Mouse (Mus musculus) limb, embryonic 10.5 days (tissue): Measurements from ENCODE around the gene Cped1. TPM values are rescaled to one million over a fixed set of nuclear protein-coding genes. Genes with fewer than 3 reads are reported as not detected.
"Not testable (repeated sequence)": the region's sequence is repeated elsewhere in the genome, so short reads cannot be mapped to it uniquely, and the experiment has no call there.

Source experiments
- DNase-seq: peaks from one replicate; pipeline ENCODE4 v3.0.0-alpha.2; 2017; ENCODE audit warnings: low spot score
- H3K27ac ChIP-seq: fragments of 300-500 bp; sonication (generic); 2 replicates; pipeline ENCODE4 v1.5.1; 2016; ENCODE audit warnings: mild to moderate bottlenecking
- H3K27me3 ChIP-seq: fragments of 300-500 bp; sonication (generic); 2 replicates; pipeline ENCODE4 v1.6.1; 2016; ENCODE audit warnings: low read depth, mild to moderate bottlenecking; ENCODE audit not compliant: poor library complexity, severe bottlenecking
- H3K36me3 ChIP-seq: fragments of 300-500 bp; sonication (generic); 2 replicates; pipeline ENCODE4 v1.6.1; 2016; ENCODE audit warnings: mild to moderate bottlenecking, moderate library complexity
- H3K4me1 ChIP-seq: fragments of 300-500 bp; sonication (generic); 2 replicates; pipeline ENCODE4 v1.6.1; 2016
- H3K4me3 ChIP-seq: fragments of 300-500 bp; sonication (generic); 2 replicates; pipeline ENCODE4 v1.5.1; 2016; ENCODE audit warnings: mild to moderate bottlenecking, moderate library complexity
- H3K9me3 ChIP-seq: fragments of 300-500 bp; sonication (generic); replicated peaks from 2 replicates; pipeline ENCODE4 v1.6.1; 2016; ENCODE audit warnings: mild to moderate bottlenecking
- WGBS: fragments of 180-500 bp; shearing (Covaris S2); methylation state at CpG from one replicate; pipeline ENCODE4 v1.1.7; 2016; 5-methylcytosine and 5-hydroxymethylcytosine counted together
- polyA plus RNA-seq: library from polyadenylated mRNA; unstranded; fragments of >200 nt; fragmentation: Nextera tagmentation; extraction: Ambion mirVana; gene quantifications from 2 replicates; pipeline ENCODE4 v1.2.1, GENCODE M21; 2016

The Cped1 gene
- polyA plus RNA-seq, 1 experiment from 2014 or later = 63.8 TPM

- Histone ChIP-seq H3K27ac (no peak overlapping the region), H3K9me3 (no peaks in the 10 kb centered on the region), H3K27me3 (no peaks in the 10 kb centered on the region), H3K4me1 (no peaks in the 10 kb centered on the region), H3K4me3 (no peak overlapping the region), H3K36me3 (peaks cover 39% of the 10 kb centered on the region)
- 44% methylated on average over 12 of the region's 12 CpGs for WGBS
- no peak for DNase-seq
These were observed 136.4 kb downstream of the Cped1 start for GRCm38 (mm10) chr6:22122080-22122479.

GRCm38 (mm10) chr6:22122693-22123092 is 137.0 kb downstream of the Cped1 start:
- 92% methylated on average over 1 of the region's 1 CpGs for WGBS
- Histone ChIP-seq H3K36me3 (peaks cover 39% of the 10 kb centered on the region), H3K27me3 (no peaks in the 10 kb centered on the region)

GRCm38 (mm10) chr6:22123332-22123731 is 137.6 kb downstream of the Cped1 start:
- Histone ChIP-seq H3K4me1 (no peaks in the 10 kb centered on the region), H3K27me3 (no peaks in the 10 kb centered on the region), H3K9me3 (no peaks in the 10 kb centered on the region), H3K27ac (no peak overlapping the region), H3K36me3 (peaks cover 39% of the 10 kb centered on the region), H3K4me3 (no peak overlapping the region)
- 84% methylated on average over 3 of the region's 3 CpGs for WGBS
- DNase-seq = no peak

More at GRCm38 (mm10) chr6:22122693-22123092, 137.0 kb downstream of the Cped1 start:
- no peak overlapping the region for H3K4me3 ChIP-seq
- H3K9me3 ChIP-seq = no peaks in the 10 kb centered on the region
- no peak for DNase-seq
- H3K4me1 ChIP-seq = no peaks in the 10 kb centered on the region
- no peak overlapping the region for H3K27ac ChIP-seq

- H3K4me3 ChIP-seq, DNase-seq, H3K27ac ChIP-seq, H3K4me1 ChIP-seq, H3K9me3 ChIP-seq, H3K27me3 ChIP-seq: not testable (repeated sequence)
- H3K36me3 ChIP-seq = peaks cover 39% of the 10 kb centered on the region
- WGBS = 78% methylated on average over 26 of the region's 31 CpGs
These were observed 139.0 kb downstream of the Cped1 start for GRCm38 (mm10) chr6:22124575-22125330.

- Histone ChIP-seq H3K4me3 (no peak overlapping the region), H3K36me3 (peaks cover 56% of the 10 kb centered on the region), H3K4me1 (no peaks in the 10 kb centered on the region), H3K27ac (no peak overlapping the region), H3K27me3 (no peaks in the 10 kb centered on the region), H3K9me3 (no peaks in the 10 kb centered on the region)
- WGBS = 78% methylated on average over 10 of the region's 10 CpGs
- no peak for DNase-seq
These were observed 149.4 kb downstream of the Cped1 start for GRCm38 (mm10) chr6:22135038-22135631.

GRCm38 (mm10) chr6:22136805-22137204 is 151.1 kb downstream of the Cped1 start:
- no peaks in the 10 kb centered on the region for H3K9me3 ChIP-seq
- H3K27ac ChIP-seq = no peak overlapping the region
- DNase-seq = no peak
- 61% methylated on average over 10 of the region's 10 CpGs for WGBS
- no peak overlapping the region for H3K4me3 ChIP-seq
- H3K27me3 ChIP-seq = no peaks in the 10 kb centered on the region
- peaks cover 60% of the 10 kb centered on the region for H3K36me3 ChIP-seq
- no peaks in the 10 kb centered on the region for H3K4me1 ChIP-seq

GRCm38 (mm10) chr6:22140786-22141185 is 155.1 kb downstream of the Cped1 start:
- Histone ChIP-seq H3K27me3 (no peaks in the 10 kb centered on the region), H3K9me3 (no peaks in the 10 kb centered on the region), H3K27ac (no peak overlapping the region), H3K4me3 (no peak overlapping the region), H3K4me1 (no peaks in the 10 kb centered on the region), H3K36me3 (peaks cover 64% of the 10 kb centered on the region)
- no peak for DNase-seq
- 54% methylated on average over 8 of the region's 8 CpGs for WGBS

GRCm38 (mm10) chr6:22147236-22147635 is 161.5 kb downstream of the Cped1 start:
- Histone ChIP-seq H3K9me3 (no peaks in the 10 kb centered on the region), H3K4me3 (no peak overlapping the region), H3K36me3 (peaks cover 81% of the 10 kb centered on the region), H3K27me3 (no peaks in the 10 kb centered on the region), H3K27ac (no peak overlapping the region), H3K4me1 (no peaks in the 10 kb centered on the region)
- DNase-seq = no peak
- WGBS = 94% methylated on average over 4 of the region's 4 CpGs

- 84% methylated on average over 2 of the region's 2 CpGs for WGBS
- H3K4me1 ChIP-seq = no peaks in the 10 kb centered on the region
These were observed 162.8 kb downstream of the Cped1 start for GRCm38 (mm10) chr6:22148511-22148910.

GRCm38 (mm10) chr6:22157461-22157860 is 171.7 kb downstream of the Cped1 start:
- Histone ChIP-seq H3K9me3 (no peaks in the 10 kb centered on the region), H3K36me3 (peaks cover 63% of the 10 kb centered on the region), H3K4me1 (peaks cover 9% of the 10 kb centered on the region; the same call in 1 of the 2 replicates), H3K27me3 (no peaks in the 10 kb centered on the region), H3K4me3 (no peak overlapping the region), H3K27ac (no peak overlapping the region)
- WGBS = 74% methylated on average over 5 of the region's 5 CpGs
- DNase-seq = no peak

More at GRCm38 (mm10) chr6:22148511-22148910, 162.8 kb downstream of the Cped1 start:
- Histone ChIP-seq H3K36me3 (peaks cover 80% of the 10 kb centered on the region), H3K9me3 (no peaks in the 10 kb centered on the region), H3K27me3 (no peaks in the 10 kb centered on the region), H3K27ac (no peak overlapping the region), H3K4me3 (no peak overlapping the region)
- no peak for DNase-seq

- no peaks in the 10 kb centered on the region for H3K9me3 ChIP-seq
- H3K27ac ChIP-seq = no peak overlapping the region
- H3K4me3 ChIP-seq = no peak overlapping the region
- peaks cover 41% of the 10 kb centered on the region for H3K36me3 ChIP-seq
- no peak for DNase-seq
- H3K27me3 ChIP-seq = no peaks in the 10 kb centered on the region
- 78% methylated on average over 1 of the region's 1 CpGs for WGBS
- H3K4me1 ChIP-seq = peaks cover 9% of the 10 kb centered on the region; the same call in 1 of the 2 replicates
These were observed 176.2 kb downstream of the Cped1 start for GRCm38 (mm10) chr6:22161944-22162343.

- Histone ChIP-seq H3K36me3 (peaks cover 40% of the 10 kb centered on the region), H3K9me3 (no peaks in the 10 kb centered on the region), H3K27me3 (no peaks in the 10 kb centered on the region), H3K4me3 (no peak overlapping the region), H3K27ac (no peak overlapping the region), H3K4me1 (no peaks in the 10 kb centered on the region)
- no peak for DNase-seq
- WGBS = 69% methylated on average over 2 of the region's 2 CpGs
These were observed 182.7 kb downstream of the Cped1 start for GRCm38 (mm10) chr6:22168388-22168787.

GRCm38 (mm10) chr6:22178721-22179295 is 193.1 kb downstream of the Cped1 start:
- DNase-seq = no peak
- 89% methylated on average over 8 of the region's 8 CpGs for WGBS
- Histone ChIP-seq H3K4me1 (no peaks in the 10 kb centered on the region), H3K9me3 (no peaks in the 10 kb centered on the region), H3K27me3 (no peaks in the 10 kb centered on the region), H3K36me3 (peaks cover 61% of the 10 kb centered on the region), H3K4me3 (no peak overlapping the region), H3K27ac (no peak overlapping the region)
